Mouse (Mus musculus) erythroblast, embryonic 14.5 days (primary cell): ENCODE measurements around the gene Unc45a. TPM values are rescaled to one million over a fixed set of nuclear protein-coding genes. Genes with fewer than 3 reads are reported as not detected.

Experiments used
- H3K27me3 ChIP-seq: 2 replicates; pipeline ENCODE4 v1.6.1; 2012; ENCODE audit warnings: inconsistent platforms; ENCODE audit not compliant: control insufficient read depth
- H3K36me3 ChIP-seq: 2 replicates; pipeline ENCODE4 v1.6.1; 2012; ENCODE audit warnings: mild to moderate bottlenecking, inconsistent platforms; ENCODE audit not compliant: control insufficient read depth
- H3K4me1 ChIP-seq: 2 replicates; pipeline ENCODE4 v1.6.1; 2012; ENCODE audit warnings: inconsistent platforms; ENCODE audit not compliant: control insufficient read depth
- H3K4me3 ChIP-seq: replicated peaks from 2 replicates; pipeline ENCODE3; 2012; ENCODE audit warnings: moderate library complexity, mild to moderate bottlenecking, inconsistent platforms
- H3K9me3 ChIP-seq: 2 replicates; pipeline ENCODE4 v1.6.1; 2012; ENCODE audit warnings: low read length, inconsistent platforms, mixed read lengths; ENCODE audit not compliant: control insufficient read depth
- GATA1 ChIP-seq: IDR thresholded peaks from 2 replicates; pipeline ENCODE4 v1.6.1; 2012; ENCODE audit warnings: low read length, inconsistent platforms, mixed read lengths
- TAL1 ChIP-seq: IDR thresholded peaks from 3 replicates; pipeline ENCODE4 v1.6.1; 2012; ENCODE audit warnings: low read length, inconsistent platforms, mixed read lengths
- polyA plus RNA-seq: library from polyadenylated mRNA; stranded (reverse); fragments of >175 nt; gene quantifications from 2 replicates; pipeline ENCODE4 v1.2.3, GENCODE M21; 2012

The Unc45a gene
- polyA plus RNA-seq, 1 experiment = 2.7 TPM

GRCm38 (mm10) chr7:80356351-80356750, 15.5 kb upstream of the Unc45a start:
- Histone ChIP-seq H3K27me3 (no peaks in the 10 kb centered on the region), H3K36me3 (peaks cover 14% of the 10 kb centered on the region; the same call in 1 of the 2 replicates), H3K4me3 (no peak overlapping the region), H3K9me3 (no peaks in the 10 kb centered on the region), H3K4me1 (peaks cover 3% of the 10 kb centered on the region)
- TF ChIP-seq TAL1 (no peak), GATA1 (no peak)

GRCm38 (mm10) chr7:80352920-80353319, 12.1 kb upstream of the Unc45a start:
- TF ChIP-seq TAL1 (no peak), GATA1 (no peak)
- H3K27me3 ChIP-seq = no peaks in the 10 kb centered on the region
- H3K4me3 ChIP-seq = no peak overlapping the region
- H3K9me3 ChIP-seq = no peaks in the 10 kb centered on the region
- peaks cover 11% of the 10 kb centered on the region for H3K4me1 ChIP-seq
- H3K36me3 ChIP-seq = peaks cover 9% of the 10 kb centered on the region; the same call in 1 of the 2 replicates

- H3K9me3 ChIP-seq = no peaks in the 10 kb centered on the region
- no peaks in the 10 kb centered on the region for H3K27me3 ChIP-seq
- H3K36me3 ChIP-seq = peaks cover 9% of the 10 kb centered on the region; the same call in 1 of the 2 replicates
- H3K4me3 ChIP-seq = no peak overlapping the region
- TF ChIP-seq TAL1 (no peak), GATA1 (no peak)
- peaks cover 11% of the 10 kb centered on the region for H3K4me1 ChIP-seq
Observed at GRCm38 (mm10) chr7:80350808-80351207, 10.0 kb upstream of the Unc45a start.

GRCm38 (mm10) chr7:80347670-80348586, 7.1 kb upstream of the Unc45a start:
- H3K4me3 ChIP-seq = no peak overlapping the region
- no peaks in the 10 kb centered on the region for H3K27me3 ChIP-seq
- H3K36me3 ChIP-seq = peaks cover 7% of the 10 kb centered on the region; the same call in 1 of the 2 replicates
- no peak for TF ChIP-seq GATA1
- TF ChIP-seq TAL1 = no peak
- peaks cover 23% of the 10 kb centered on the region for H3K4me1 ChIP-seq
- no peaks in the 10 kb centered on the region for H3K9me3 ChIP-seq

- no peaks in the 10 kb centered on the region for H3K27me3 ChIP-seq
- TF ChIP-seq TAL1 = no peak
- TF ChIP-seq GATA1 = no peak
- no peaks in the 10 kb centered on the region for H3K9me3 ChIP-seq
- H3K36me3 ChIP-seq = peaks cover 5% of the 10 kb centered on the region; the same call in 1 of the 2 replicates
- peaks cover 34% of the 10 kb centered on the region for H3K4me1 ChIP-seq
- H3K4me3 ChIP-seq = no peak overlapping the region
Observed at GRCm38 (mm10) chr7:80346830-80347229, 6.0 kb upstream of the Unc45a start.

GRCm38 (mm10) chr7:80346173-80346572, 5.4 kb upstream of the Unc45a start:
- Histone ChIP-seq H3K9me3 (no peaks in the 10 kb centered on the region), H3K4me1 (peaks cover 35% of the 10 kb centered on the region), H3K36me3 (peaks cover under 1% of the 10 kb centered on the region; the same call in 1 of the 2 replicates), H3K4me3 (no peak overlapping the region), H3K27me3 (no peaks in the 10 kb centered on the region)
- TF ChIP-seq TAL1 (no peak), GATA1 (no peak)

- no peaks in the 10 kb centered on the region for H3K9me3 ChIP-seq
- H3K4me1 ChIP-seq = peaks cover 51% of the 10 kb centered on the region
- no peaks in the 10 kb centered on the region for H3K27me3 ChIP-seq
- no peaks in the 10 kb centered on the region for H3K36me3 ChIP-seq
- no peak for TF ChIP-seq GATA1
- TF ChIP-seq TAL1 = no peak
- peak overlapping the region; percentile 73 for H3K4me3 ChIP-seq
Observed at GRCm38 (mm10) chr7:80343270-80344018, 2.6 kb upstream of the Unc45a start.

- Histone ChIP-seq H3K4me1 (peaks cover 56% of the 10 kb centered on the region), H3K27me3 (no peaks in the 10 kb centered on the region), H3K4me3 (peak within 1 kb of the TSS; percentile 73), H3K9me3 (no peaks in the 10 kb centered on the region), H3K36me3 (peaks cover 3% of the 10 kb centered on the region)
- TF ChIP-seq TAL1 = no peak
Observed at GRCm38 (mm10) chr7:80342858-80343257, 2.1 kb upstream of the Unc45a start, which contains the start of gene Hddc3. Gene Hddc3 (plus strand): TSS chr7:80343104.

- H3K36me3 ChIP-seq = peaks cover 11% of the 10 kb centered on the region
- no peak overlapping the region for H3K4me3 ChIP-seq
- no peaks in the 10 kb centered on the region for H3K9me3 ChIP-seq
- peaks cover 56% of the 10 kb centered on the region for H3K4me1 ChIP-seq
- TF ChIP-seq TAL1 = no peak
- TF ChIP-seq GATA1 = no peak
- H3K27me3 ChIP-seq = no peaks in the 10 kb centered on the region
Observed at GRCm38 (mm10) chr7:80341793-80342192, 988 bp upstream of the Unc45a start.
